Mouse (Mus musculus): ENCODE data around the gene Itga10.

- TF ChIP-seq POLR2A (IDR thresholded peaks at IDR 0.05; ENCODE audit: borderline replicate concordance, low read depth, low read length): no peak
- no peak for TF ChIP-seq CTCF (IDR thresholded peaks at IDR 0.05; ENCODE audit: low read depth, low read length)
Observed at GRCm38 (mm10) chr3:96684822-96685156, 39.4 kb downstream of the Itga10 start.

Data from bone marrow macrophage, adult 2 months (primary cell).